Mouse (Mus musculus) embryonic fibroblast, embryonic 13.5 days (primary cell): ENCODE results near the gene Gm10354.
"Not testable (repeated sequence)": the region's sequence is repeated elsewhere in the genome, so short reads cannot be mapped to it uniquely, and the experiment has no call there.

Experiments
- CTCF ChIP-seq: IDR thresholded peaks from 2 replicates; pipeline ENCODE4 v1.5.1; 2011; ENCODE audit warnings: mild to moderate bottlenecking, control low read depth, low read length, moderate library complexity, borderline replicate concordance; ENCODE audit not compliant: insufficient read depth
- POLR2A ChIP-seq: IDR thresholded peaks from 2 replicates; pipeline ENCODE4 v1.6.1; 2011; ENCODE audit warnings: low read depth, mild to moderate bottlenecking, control low read depth, low read length, moderate library complexity

DNA sequence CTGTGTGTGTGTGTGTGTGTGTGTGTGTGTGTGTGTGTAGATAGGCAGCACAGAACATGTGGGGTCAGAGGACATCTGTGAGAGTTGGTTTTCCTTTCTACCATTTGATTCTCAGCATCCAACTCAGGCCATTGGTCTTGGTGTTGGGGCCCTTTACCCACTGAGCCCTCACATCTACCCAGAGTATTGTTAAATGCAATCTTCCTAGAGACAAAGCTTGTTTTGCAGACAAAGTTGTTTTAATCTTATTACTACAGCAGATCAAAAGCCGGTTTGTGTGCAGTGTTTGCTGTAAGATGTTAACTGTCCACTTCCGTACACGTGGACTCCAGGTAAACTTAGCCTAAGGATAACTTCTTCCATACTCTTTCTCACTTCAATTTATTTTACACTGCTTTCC lies 27.6 kb upstream of the Gm10354 start:
- TF ChIP-seq CTCF, POLR2A: not testable (repeated sequence)
